Mouse (Mus musculus) hindbrain, embryonic 11.5 days (tissue): ENCODE results near the gene Gm28635. TPM values are rescaled to one million over a fixed set of nuclear protein-coding genes. Genes with fewer than 3 reads are reported as not detected.

ENCODE experiments used
- ATAC-seq: fragments of 200-750 bp; cut with Nextera tagmentation; 2 replicates; pipeline ENCODE4 v1.8.0; 2017; ENCODE audit warnings: mild to moderate bottlenecking, moderate TSS enrichment, moderate library complexity; ENCODE audit not compliant: low FRiP score
- DNase-seq: peaks from one replicate; pipeline ENCODE4 v3.0.0-alpha.2; 2015; ENCODE audit warnings: low spot score
- H3K27ac ChIP-seq: fragments of 300-500 bp; sonication (generic); 2 replicates; pipeline ENCODE4 v1.5.1; 2014; ENCODE audit warnings: mild to moderate bottlenecking, low read depth, low read length
- H3K27me3 ChIP-seq: fragments of 300-500 bp; sonication (generic); 2 replicates; pipeline ENCODE4 v1.6.1; 2014; ENCODE audit warnings: mild to moderate bottlenecking, low read length, moderate library complexity, mixed read lengths; ENCODE audit not compliant: control insufficient read depth, insufficient read depth
- H3K36me3 ChIP-seq: fragments of 300-500 bp; sonication (generic); 2 replicates; pipeline ENCODE4 v1.6.1; 2014; ENCODE audit warnings: mild to moderate bottlenecking, low read length, moderate library complexity, mixed read lengths; ENCODE audit not compliant: control insufficient read depth, insufficient read depth
- H3K4me1 ChIP-seq: fragments of 300-500 bp; sonication (generic); replicated peaks from 2 replicates; pipeline ENCODE4 v1.6.1; 2014; ENCODE audit warnings: low read length, mixed read lengths; ENCODE audit not compliant: control insufficient read depth, insufficient read depth
- H3K4me2 ChIP-seq: fragments of 300-500 bp; sonication (generic); replicated peaks from 2 replicates; pipeline ENCODE4 v1.6.1; 2014; ENCODE audit warnings: mild to moderate bottlenecking, low read depth, low read length
- H3K4me3 ChIP-seq: fragments of 300-500 bp; sonication (generic); 2 replicates; pipeline ENCODE4 v1.5.1; 2014; ENCODE audit warnings: low read depth, low read length
- H3K9ac ChIP-seq: fragments of 300-500 bp; sonication (generic); 2 replicates; pipeline ENCODE4 v1.6.1; 2014; ENCODE audit warnings: low read depth, low read length
- H3K9me3 ChIP-seq: fragments of 300-500 bp; sonication (generic); 2 replicates; pipeline ENCODE4 v1.6.1; 2016; ENCODE audit warnings: low read length; ENCODE audit not compliant: control insufficient read depth
- WGBS: fragments of 180-500 bp; shearing (Covaris S2); extraction: QIAGEN DNeasy Blood & Tissue Kit; methylation state at CpG from one replicate; pipeline ENCODE4 v1.1.7; 2014; 5-methylcytosine and 5-hydroxymethylcytosine counted together
- polyA plus RNA-seq: library from polyadenylated mRNA; unstranded; fragments of >200 nt; fragmentation: Nextera tagmentation; extraction: Ambion mirVana; gene quantifications from 2 replicates; pipeline ENCODE4 v1.2.1, GENCODE M21; 2014

Gene Gm28635
- polyA plus RNA-seq, 1 experiment from 2014 or later = not detected

- H3K9ac ChIP-seq = peak within 1 kb of the TSS; percentile 84
- no peaks in the 10 kb centered on the region for H3K9me3 ChIP-seq
- peak within 1 kb of the TSS; percentile 85 for H3K27ac ChIP-seq
- ATAC-seq = peak; percentile 96
- peak within 1 kb of the TSS; percentile 63 for H3K4me2 ChIP-seq
- DNase-seq = peak; percentile 84
- no peaks in the 10 kb centered on the region for H3K27me3 ChIP-seq
- peak within 1 kb of the TSS; percentile 59 for H3K4me3 ChIP-seq
- under 1% methylated on average over 15 of the region's 15 CpGs for WGBS
- no peaks in the 10 kb centered on the region for H3K36me3 ChIP-seq
- no peaks in the 10 kb centered on the region for H3K4me1 ChIP-seq
Observed at GRCm38 (mm10) chr2:84650464-84651195, 27.2 kb downstream of the Gm28635 start, which contains the start of gene Ctnnd1. TSS of gene Ctnnd1 (minus strand) at chr2:84650765.

- Histone ChIP-seq H3K27ac (no peak overlapping the region), H3K9me3 (no peaks in the 10 kb centered on the region), H3K4me2 (peak overlapping the region; percentile 63), H3K27me3 (no peaks in the 10 kb centered on the region), H3K9ac (peak overlapping the region; percentile 84), H3K4me1 (no peaks in the 10 kb centered on the region), H3K36me3 (no peaks in the 10 kb centered on the region), H3K4me3 (peak overlapping the region; percentile 59)
- under 1% methylated on average over 10 of the region's 10 CpGs for WGBS
- DNase-seq = peak; percentile 45
- no peak for ATAC-seq
Observed at GRCm38 (mm10) chr2:84649674-84650073, 28.2 kb downstream of the Gm28635 start.

- 39% methylated on average over 6 of the region's 6 CpGs for WGBS
- no peak for ATAC-seq
Observed at GRCm38 (mm10) chr2:84648369-84648768, 29.5 kb downstream of the Gm28635 start.

GRCm38 (mm10) chr2:84647051-84647568, 30.7 kb downstream of the Gm28635 start:
- Histone ChIP-seq H3K4me3 (0 out of 2 replicates have a peak overlapping the region, but pooled peaks have one; percentile 27), H3K36me3 (no peaks in the 10 kb centered on the region), H3K9me3 (no peaks in the 10 kb centered on the region), H3K9ac (no peak overlapping the region), H3K4me2 (no peak overlapping the region), H3K27me3 (no peaks in the 10 kb centered on the region), H3K27ac (no peak overlapping the region), H3K4me1 (no peaks in the 10 kb centered on the region)
- no peak for ATAC-seq
- 92% methylated on average over 6 of the region's 6 CpGs for WGBS
- DNase-seq = no peak

More at GRCm38 (mm10) chr2:84648369-84648768, 29.5 kb downstream of the Gm28635 start:
- Histone ChIP-seq H3K4me1 (no peaks in the 10 kb centered on the region), H3K27ac (no peak overlapping the region), H3K4me2 (peak overlapping the region; percentile 28), H3K36me3 (no peaks in the 10 kb centered on the region), H3K9ac (peak overlapping the region; percentile 52; the same call in 1 of the 2 replicates), H3K4me3 (peak overlapping the region; percentile 27), H3K9me3 (no peaks in the 10 kb centered on the region), H3K27me3 (no peaks in the 10 kb centered on the region)
- DNase-seq = peak; percentile 28

GRCm38 (mm10) chr2:84646138-84646537, 31.7 kb downstream of the Gm28635 start:
- Histone ChIP-seq H3K4me3 (no peak overlapping the region), H3K9ac (no peak overlapping the region), H3K27me3 (no peaks in the 10 kb centered on the region), H3K9me3 (no peaks in the 10 kb centered on the region), H3K4me1 (no peaks in the 10 kb centered on the region), H3K27ac (no peak overlapping the region), H3K36me3 (no peaks in the 10 kb centered on the region), H3K4me2 (no peak overlapping the region)
- DNase-seq (no peak), ATAC-seq (no peak)
- WGBS = 87% methylated on average over 1 of the region's 1 CpGs

- Histone ChIP-seq H3K36me3 (no peaks in the 10 kb centered on the region), H3K4me1 (peaks cover 4% of the 10 kb centered on the region; the same call in 1 of the 2 replicates), H3K27ac (no peak overlapping the region), H3K4me3 (no peak overlapping the region), H3K9ac (no peak overlapping the region), H3K9me3 (no peaks in the 10 kb centered on the region), H3K27me3 (no peaks in the 10 kb centered on the region), H3K4me2 (no peak overlapping the region)
- ATAC-seq = no peak
- DNase-seq = no peak
Observed at GRCm38 (mm10) chr2:84640833-84641232, 37.0 kb downstream of the Gm28635 start.

GRCm38 (mm10) chr2:84638428-84639220, 39.2 kb downstream of the Gm28635 start:
- Histone ChIP-seq H3K9me3 (no peaks in the 10 kb centered on the region), H3K4me3 (no peak overlapping the region), H3K4me2 (no peak overlapping the region), H3K27me3 (no peaks in the 10 kb centered on the region), H3K36me3 (no peaks in the 10 kb centered on the region), H3K4me1 (peaks cover 10% of the 10 kb centered on the region; the same call in 1 of the 2 replicates), H3K27ac (no peak overlapping the region), H3K9ac (no peak overlapping the region)
- WGBS = 76% methylated on average over 5 of the region's 5 CpGs
- ATAC-seq (no peak), DNase-seq (no peak)

GRCm38 (mm10) chr2:84637452-84638165, 40.2 kb downstream of the Gm28635 start:
- H3K9me3 ChIP-seq = no peaks in the 10 kb centered on the region
- 39% methylated on average over 7 of the region's 7 CpGs for WGBS
- no peaks in the 10 kb centered on the region for H3K36me3 ChIP-seq
- H3K4me1 ChIP-seq = peaks cover 10% of the 10 kb centered on the region; the same call in 1 of the 2 replicates
- DNase-seq (peak; percentile 36), ATAC-seq (no peak)
- H3K4me2 ChIP-seq = no peak overlapping the region
- no peaks in the 10 kb centered on the region for H3K27me3 ChIP-seq
- H3K4me3 ChIP-seq = no peak overlapping the region
- no peak overlapping the region for H3K9ac ChIP-seq
- no peak overlapping the region for H3K27ac ChIP-seq
